8 mouse cellular contexts compared by ENCODE assay signal in the genomic region with DNA sequence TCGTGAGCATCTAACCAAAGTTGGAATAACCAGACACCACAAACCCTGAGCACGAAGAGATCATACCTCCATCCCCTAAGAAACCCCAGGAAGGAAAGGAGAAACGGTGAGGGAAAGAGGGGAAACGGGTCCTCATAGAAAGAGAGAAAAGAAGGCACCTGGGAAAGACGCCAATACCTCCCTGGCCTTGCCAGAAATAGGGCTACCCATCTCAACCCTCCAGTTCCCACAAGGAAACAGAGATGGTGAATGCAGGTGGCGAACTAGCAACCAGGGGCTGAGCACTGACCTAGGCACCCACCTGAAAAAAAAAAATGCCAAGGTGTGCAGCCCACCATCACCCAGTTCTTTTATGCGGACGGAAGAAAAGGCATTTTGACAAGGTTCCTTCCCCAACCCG. TPM values are rescaled to one million over a fixed set of nuclear protein-coding genes. Genes with fewer than 3 reads are reported as not detected.
DNase-seq lines count a peak whose midpoint lies in the region; ATAC-seq and TF ChIP-seq lines count a peak whose summit lies in the region.

No protein-coding gene starts in this region.

- peak overlapping the region; percentile 92 for H3K4me2 ChIP-seq in limb, embryonic 15.5 days
- peak overlapping the region; percentile 89 for H3K4me2 ChIP-seq in stomach, postnatal 0 days (replicated peaks; ENCODE audit: low read depth)

- peak overlapping the region; percentile 72 for H3K4me3 ChIP-seq in erythroblast, embryonic 14.5 days (replicated peaks)
- peak overlapping the region; percentile 92 for H3K4me3 ChIP-seq in testis, adult 2 months (ENCODE audit: control insufficient read depth, low read depth, low read length)
- peak overlapping the region; percentile 88 for H3K4me3 ChIP-seq in limb, embryonic 15.5 days
- H3K4me3 ChIP-seq in stomach, postnatal 0 days (ENCODE audit: low read depth, low read length), result peak overlapping the region; percentile 93

- no peaks in the 10 kb centered on the region for H3K36me3 ChIP-seq in erythroblast, embryonic 14.5 days (ENCODE audit: control insufficient read depth)
- no peaks in the 10 kb centered on the region for H3K36me3 ChIP-seq in testis, adult 2 months (ENCODE audit: control insufficient read depth, insufficient read depth, low read length)
- no peaks in the 10 kb centered on the region for H3K36me3 ChIP-seq in limb, embryonic 15.5 days
- no peaks in the 10 kb centered on the region for H3K36me3 ChIP-seq in stomach, postnatal 0 days (ENCODE audit: control insufficient read depth, insufficient read depth, low read length)

- no peak for TF ChIP-seq CTCF in testis, adult 2 months (IDR thresholded peaks at IDR 0.05; ENCODE audit: control insufficient read depth, insufficient read depth, insufficient replicate concordance, low read depth, low read length)
- TF ChIP-seq CTCF in stomach, postnatal 0 days (IDR thresholded peaks at IDR 0.05; ENCODE audit: low read depth), result no peak

- ATAC-seq in erythroblast, adult 5-6 weeks (replicated peaks; ENCODE audit: low FRiP score, poor library complexity, severe bottlenecking), result no peak
- no peak for ATAC-seq in limb, embryonic 15.5 days (ENCODE audit: insufficient number of reproducible peaks, low FRiP score, low TSS enrichment, low read depth)
- ATAC-seq in stomach, postnatal 0 days (ENCODE audit: low FRiP score, low TSS enrichment), result no peak
- no peak for ATAC-seq in inflammation-experienced regulatory T-cells, adult 6 months

- H3K27ac ChIP-seq in testis, adult 2 months (ENCODE audit: control insufficient read depth, insufficient read depth, low read depth, low read length), result no peak overlapping the region
- no peak overlapping the region for H3K27ac ChIP-seq in limb, embryonic 15.5 days
- no peak overlapping the region for H3K27ac ChIP-seq in stomach, postnatal 0 days (replicated peaks)

- no peak for DNase-seq in testis, postnatal 14 days (ENCODE audit: low spot score)
- no peak for DNase-seq in stomach, postnatal 0 days (ENCODE audit: low spot score)
- DNase-seq in ovary, adult 18-20 months (ENCODE audit: low spot score), result no peak

- H3K27me3 ChIP-seq in erythroblast, embryonic 14.5 days (ENCODE audit: control insufficient read depth), result peaks cover 42% of the 10 kb centered on the region
- peaks cover 2% of the 10 kb centered on the region; the same call in 1 of the 2 replicates for H3K27me3 ChIP-seq in testis, adult 2 months (ENCODE audit: control insufficient read depth, insufficient read depth, low read length)
- peaks cover 19% of the 10 kb centered on the region for H3K27me3 ChIP-seq in limb, embryonic 15.5 days
- H3K27me3 ChIP-seq in stomach, postnatal 0 days (ENCODE audit: control insufficient read depth, insufficient read depth, low read length), result no peaks in the 10 kb centered on the region

- TF ChIP-seq EP300 in stomach, postnatal 0 days (optimal IDR thresholded peaks at IDR 0.05), result no peak

- peak overlapping the region; percentile 64; the same call in 1 of the 2 replicates for H3K9ac ChIP-seq in limb, embryonic 15.5 days
- peak overlapping the region; percentile 78; the same call in 1 of the 2 replicates for H3K9ac ChIP-seq in stomach, postnatal 0 days (ENCODE audit: low read length)

- TF ChIP-seq POLR2A in testis, adult 2 months (IDR thresholded peaks at IDR 0.05; ENCODE audit: control insufficient read depth, low read depth, low read length), result no peak

- 28% methylated on average over 9 of the region's 9 CpGs for WGBS in limb, embryonic 15.5 days
- WGBS in stomach, postnatal 0 days, result 37% methylated on average over 9 of the region's 9 CpGs

- H3K4me1 ChIP-seq in erythroblast, embryonic 14.5 days (ENCODE audit: control insufficient read depth), result peaks cover 14% of the 10 kb centered on the region
- no peaks in the 10 kb centered on the region; the same call in 1 of the 2 replicates for H3K4me1 ChIP-seq in testis, adult 2 months (ENCODE audit: control insufficient read depth, insufficient read depth, low read length)
- peaks cover 11% of the 10 kb centered on the region for H3K4me1 ChIP-seq in limb, embryonic 15.5 days
- H3K4me1 ChIP-seq in stomach, postnatal 0 days (replicated peaks; ENCODE audit: control insufficient read depth, insufficient read depth), result no peaks in the 10 kb centered on the region

- no peaks in the 10 kb centered on the region for H3K9me3 ChIP-seq in erythroblast, embryonic 14.5 days (ENCODE audit: control insufficient read depth, low read length)
- no peaks in the 10 kb centered on the region for H3K9me3 ChIP-seq in limb, embryonic 15.5 days
- no peaks in the 10 kb centered on the region for H3K9me3 ChIP-seq in stomach, postnatal 0 days (ENCODE audit: control insufficient read depth, low read length)

RNA-seq across cellular contexts. Expression of gene Tmem229b, which starts 1.4 kb away (rescaled TPM):
- 0.02 and 0.06 TPM in 2 replicates for polyA plus RNA-seq in erythroblast, embryonic 14.5 days (2012)
- total RNA-seq in erythroblast, adult 5-6 weeks (2015; ENCODE audit: low replicate concordance), result 7.1 and 9.0 TPM in 2 replicates
- 5.4 and 9.5 TPM in 2 replicates for total RNA-seq in erythroblast, adult 5-6 weeks (2017; ENCODE audit: low replicate concordance)
- 2.3 and 2.6 TPM in 2 replicates for polyA plus RNA-seq in testis, adult 2 months (2012; rRNA removed)
- polyA plus RNA-seq in limb, embryonic 15.5 days (2015; fragmentation: Nextera tagmentation; extraction: Ambion mirVana), result 5.8 and 6.0 TPM in 2 replicates
- polyA plus RNA-seq in stomach, postnatal 0 days (2015; fragmentation: Nextera tagmentation; extraction: Ambion mirVana), result 4.7 and 4.9 TPM in 2 replicates
- 10 to 100 TPM; 29.6 to 43.9 (median 34.4) TPM for polyA plus RNA-seq in inflammation-experienced regulatory T-cells, adult 6 months (2017; shearing (Covaris generic))

RNA-seq across cellular contexts. Expression of gene Plekhh1, which starts 22.9 kb away (rescaled TPM):
- polyA plus RNA-seq in erythroblast, embryonic 14.5 days (2012), result not detected in 2 replicates
- not detected in 2 replicates for total RNA-seq in erythroblast, adult 5-6 weeks (2015; ENCODE audit: low replicate concordance)
- total RNA-seq in erythroblast, adult 5-6 weeks (2017; ENCODE audit: low replicate concordance), result not detected in 2 replicates
- polyA plus RNA-seq in testis, adult 2 months (2012; rRNA removed), result 2.7 and 3.3 TPM in 2 replicates
- polyA plus RNA-seq in limb, embryonic 15.5 days (2015; fragmentation: Nextera tagmentation; extraction: Ambion mirVana), result 3.4 TPM in 2 replicates
- polyA plus RNA-seq in stomach, postnatal 0 days (2015; fragmentation: Nextera tagmentation; extraction: Ambion mirVana), result 6.1 and 6.9 TPM in 2 replicates
- under 1 TPM; 0.07 to 0.14 (median 0.09) TPM for polyA plus RNA-seq in inflammation-experienced regulatory T-cells, adult 6 months (2017; shearing (Covaris generic))
